Mouse (Mus musculus): Measurements from ENCODE around the gene Lmtk2. TPM values are rescaled to one million over a fixed set of nuclear protein-coding genes. Genes with fewer than 3 reads are reported as not detected.

Lmtk2 gene
- total and polyA plus RNA-seq, 2 experiments from 2014 or later = 7.4 to 63.9 TPM

DNA sequence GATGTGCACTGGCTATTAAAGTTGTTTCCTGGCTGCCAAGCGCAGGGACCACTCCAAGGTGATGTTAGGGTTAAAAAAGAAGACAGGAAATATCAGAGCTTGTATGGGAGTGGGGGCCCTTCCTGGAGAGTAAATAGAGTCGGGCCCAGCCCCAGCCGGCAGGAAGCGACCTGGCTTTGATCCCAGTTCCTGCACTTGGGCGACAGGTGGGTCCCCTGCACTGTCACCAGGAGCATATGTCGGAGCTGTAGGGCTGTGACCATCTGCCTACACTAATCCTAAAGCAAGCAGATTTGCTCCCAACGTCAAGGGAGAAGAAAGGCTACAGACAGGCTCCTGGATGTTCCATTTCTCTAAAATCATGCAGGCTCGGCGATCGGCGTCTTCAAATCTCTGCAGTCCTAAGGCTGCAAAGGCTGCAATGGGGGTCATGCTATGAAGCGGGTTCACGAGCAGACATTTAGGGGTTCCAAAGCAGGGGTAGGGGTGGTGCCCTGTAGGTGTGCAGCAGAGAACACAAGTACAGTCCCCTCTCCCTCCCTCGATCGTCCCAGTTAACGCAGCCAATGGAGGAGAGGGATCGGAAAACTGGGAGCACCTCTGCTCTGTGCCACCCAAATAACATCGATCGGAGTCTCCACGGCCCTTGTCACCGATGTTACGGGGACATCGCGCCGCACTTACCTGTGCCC is 122.7 kb downstream of the Lmtk2 start:
- Histone ChIP-seq H3K4me1 (ENCODE audit: insufficient read depth) (peaks cover 3% of the 10 kb centered on the region; the same call in 1 of the 2 replicates), H3K9me3 (ENCODE audit: low read length) (no peaks in the 10 kb centered on the region), H3K27ac (ENCODE audit: low read depth, low read length) (peak overlapping the region; percentile 80), H3K36me3 (ENCODE audit: insufficient read depth) (no peaks in the 10 kb centered on the region; the same call in 1 of the 2 replicates), H3K4me3 (ENCODE audit: low read depth, low read length) (peak overlapping the region; percentile 89), H3K27me3 (ENCODE audit: insufficient read depth, low read length) (no peaks in the 10 kb centered on the region), H3K4me2 (ENCODE audit: low read depth) (peak overlapping the region; percentile 82), H3K9ac (peak overlapping the region; percentile 74)
- 3% methylated on average over 25 of the region's 25 CpGs for WGBS
- no peak for DNase-seq
- peak; percentile 79 for ATAC-seq
- TF ChIP-seq CTCF (IDR thresholded peaks at IDR 0.05; ENCODE audit: low read depth) = no peak

DNA sequence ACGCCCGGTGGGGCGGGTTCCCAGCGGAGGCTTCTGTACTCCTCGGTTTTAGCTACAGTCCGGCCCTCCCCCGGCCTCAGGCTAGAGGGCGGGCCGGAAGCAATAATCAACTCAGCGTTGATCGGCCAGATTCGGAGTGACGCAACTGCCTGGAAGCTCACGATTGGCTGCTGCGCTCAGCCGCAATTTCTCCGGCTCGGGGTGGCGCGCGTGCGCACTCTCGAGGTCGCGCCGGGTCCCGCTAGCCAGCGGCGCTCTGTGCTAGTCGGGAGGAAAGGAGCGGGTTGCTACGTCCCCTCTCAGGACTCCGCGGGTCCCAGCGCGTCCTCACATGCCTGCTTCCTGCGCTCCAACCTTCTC is 123.2 kb downstream of the Lmtk2 start, which contains the start of gene Tecpr1:
Tecpr1 (minus strand) TSS at position 113 of the 360 bp plus-strand sequence.
- peak; percentile 96 for DNase-seq
- H3K27ac ChIP-seq (ENCODE audit: low read depth, low read length) = peak within 1 kb of the TSS; percentile 80
- H3K4me1 ChIP-seq (ENCODE audit: insufficient read depth) = peaks cover 3% of the 10 kb centered on the region; the same call in 1 of the 2 replicates
- H3K9me3 ChIP-seq (ENCODE audit: low read length) = no peaks in the 10 kb centered on the region
- no peaks in the 10 kb centered on the region; the same call in 1 of the 2 replicates for H3K36me3 ChIP-seq (ENCODE audit: insufficient read depth)
- peak within 1 kb of the TSS; percentile 74 for H3K9ac ChIP-seq
- WGBS = under 1% methylated on average over 37 of the region's 37 CpGs
- ATAC-seq = peak; percentile 98
- H3K4me3 ChIP-seq (ENCODE audit: low read depth, low read length) = peak within 1 kb of the TSS; percentile 89
- H3K4me2 ChIP-seq (ENCODE audit: low read depth) = peak within 1 kb of the TSS; percentile 82
- H3K27me3 ChIP-seq (ENCODE audit: insufficient read depth, low read length) = no peaks in the 10 kb centered on the region
- peak; percentile 34; the same call in 1 of the 2 replicates for TF ChIP-seq CTCF (IDR thresholded peaks at IDR 0.05; ENCODE audit: low read depth)

DNA sequence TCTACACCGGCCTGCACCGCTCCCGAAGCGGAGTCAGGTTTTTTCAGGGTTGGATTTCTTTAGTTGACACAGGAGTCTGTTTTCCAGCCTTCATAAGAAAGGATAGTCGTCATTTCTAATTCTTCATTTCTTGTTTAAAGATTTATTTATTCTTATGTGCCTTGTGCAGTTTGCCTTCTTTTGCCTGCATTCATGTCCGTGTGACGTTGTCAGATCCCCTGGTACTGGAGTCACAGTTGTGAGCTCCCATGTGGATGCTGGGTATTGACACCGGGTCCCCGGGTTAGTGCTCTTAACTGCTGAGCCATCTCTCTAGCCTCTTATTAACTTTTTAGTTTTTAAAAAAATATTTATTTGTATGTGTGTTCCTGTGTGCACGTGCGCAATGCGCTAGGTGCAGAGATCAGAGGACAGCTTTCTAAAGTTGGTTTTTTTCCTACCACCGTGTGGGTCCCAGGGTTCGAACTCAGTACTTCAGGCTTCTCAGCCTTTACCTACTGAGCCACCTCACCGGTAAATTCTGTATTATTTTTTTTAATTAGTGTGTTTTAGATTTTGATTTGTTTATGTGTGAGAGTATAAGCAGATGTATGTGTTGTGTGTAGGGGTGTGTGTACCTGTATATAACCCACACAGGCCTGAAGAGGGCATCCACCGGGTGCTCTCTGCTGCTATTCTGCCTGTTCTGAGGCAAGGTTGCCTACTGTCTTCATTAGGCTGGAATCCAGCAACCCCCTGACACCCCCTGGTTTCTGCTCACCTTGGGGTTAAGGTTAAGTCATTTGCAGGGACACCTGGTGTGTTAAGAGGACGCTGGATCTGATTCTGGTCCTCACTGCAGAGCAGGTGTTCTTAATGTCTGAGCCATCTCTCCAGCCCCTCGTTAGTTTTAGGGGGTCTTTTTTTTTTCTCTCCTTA is 123.9 kb downstream of the Lmtk2 start:
- peak overlapping the region; percentile 74 for H3K9ac ChIP-seq
- TF ChIP-seq CTCF (IDR thresholded peaks at IDR 0.05; ENCODE audit: low read depth) = no peak
- WGBS = 28% methylated on average over 18 of the region's 18 CpGs
- H3K9me3 ChIP-seq (ENCODE audit: low read length) = no peaks in the 10 kb centered on the region
- no peak for DNase-seq
- peak overlapping the region; percentile 80 for H3K27ac ChIP-seq (ENCODE audit: low read depth, low read length)
- peak; percentile 34; the same call in 1 of the 2 replicates for ATAC-seq
- peaks cover 3% of the 10 kb centered on the region; the same call in 1 of the 2 replicates for H3K4me1 ChIP-seq (ENCODE audit: insufficient read depth)
- H3K4me3 ChIP-seq (ENCODE audit: low read depth, low read length) = peak overlapping the region; percentile 89
- no peaks in the 10 kb centered on the region for H3K27me3 ChIP-seq (ENCODE audit: insufficient read depth, low read length)
- H3K4me2 ChIP-seq (ENCODE audit: low read depth) = peak overlapping the region; percentile 82
- H3K36me3 ChIP-seq (ENCODE audit: insufficient read depth) = no peaks in the 10 kb centered on the region

DNA sequence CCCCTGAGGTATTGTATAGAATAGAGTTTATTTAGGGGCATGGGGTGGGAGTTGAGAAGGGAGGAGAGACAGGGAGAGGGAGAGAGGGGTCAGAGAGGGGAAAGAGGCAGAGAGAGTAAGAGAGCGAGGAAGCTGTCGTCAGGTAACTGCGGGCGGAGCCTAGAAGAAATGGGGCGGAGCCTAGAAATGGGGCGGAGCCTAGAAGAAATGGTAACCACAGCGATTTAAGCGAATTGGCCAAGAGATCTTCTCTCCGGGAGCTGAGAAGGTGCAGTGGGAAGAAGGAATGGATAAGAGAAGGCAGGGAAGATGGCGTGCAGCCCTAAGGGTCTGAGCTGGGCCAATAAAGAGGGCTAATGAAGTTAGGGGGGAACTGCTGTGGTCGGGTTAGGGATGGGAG is 126.0 kb downstream of the Lmtk2 start:
- DNase-seq = no peak
- H3K4me2 ChIP-seq (ENCODE audit: low read depth) = no peak overlapping the region
- WGBS = 34% methylated on average over 11 of the region's 11 CpGs
- H3K4me1 ChIP-seq (ENCODE audit: insufficient read depth) = peaks cover 3% of the 10 kb centered on the region; the same call in 1 of the 2 replicates
- no peak for TF ChIP-seq CTCF (IDR thresholded peaks at IDR 0.05; ENCODE audit: low read depth)
- no peaks in the 10 kb centered on the region for H3K36me3 ChIP-seq (ENCODE audit: insufficient read depth)
- no peak overlapping the region for H3K4me3 ChIP-seq (ENCODE audit: low read depth, low read length)
- H3K9me3 ChIP-seq (ENCODE audit: low read length) = no peaks in the 10 kb centered on the region
- H3K9ac ChIP-seq = no peak overlapping the region
- H3K27me3 ChIP-seq (ENCODE audit: insufficient read depth, low read length) = no peaks in the 10 kb centered on the region
- H3K27ac ChIP-seq (ENCODE audit: low read depth, low read length) = no peak overlapping the region
- ATAC-seq = no peak

DNA sequence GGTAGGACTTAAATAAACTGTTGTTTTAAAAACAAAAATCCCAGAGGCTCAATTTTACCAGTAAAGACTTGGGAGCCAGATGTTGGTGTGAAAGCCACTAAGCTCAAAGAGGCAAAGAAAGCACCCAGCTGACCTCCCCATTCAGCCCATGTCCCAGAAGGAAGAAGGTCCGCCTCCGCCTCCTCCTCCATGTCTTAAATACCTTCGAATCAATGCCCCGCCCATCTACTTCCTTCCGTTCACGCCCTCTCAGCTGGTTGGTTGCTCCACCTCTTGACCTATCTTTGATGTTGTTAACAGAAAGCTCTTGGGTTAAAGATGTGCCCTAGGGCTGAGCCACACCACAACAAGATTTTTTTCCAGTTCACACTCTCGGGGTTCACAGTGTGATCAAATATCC is 130.0 kb downstream of the Lmtk2 start:
- no peak overlapping the region for H3K9ac ChIP-seq
- WGBS = 90% methylated on average over 7 of the region's 7 CpGs
- H3K4me2 ChIP-seq (ENCODE audit: low read depth) = no peak overlapping the region
- ATAC-seq (no peak), DNase-seq (no peak)
- H3K4me1 ChIP-seq (ENCODE audit: insufficient read depth) = no peaks in the 10 kb centered on the region
- no peak overlapping the region for H3K4me3 ChIP-seq (ENCODE audit: low read depth, low read length)
- H3K27ac ChIP-seq (ENCODE audit: low read depth, low read length) = no peak overlapping the region
- H3K27me3 ChIP-seq (ENCODE audit: insufficient read depth, low read length) = no peaks in the 10 kb centered on the region
- no peaks in the 10 kb centered on the region for H3K36me3 ChIP-seq (ENCODE audit: insufficient read depth)
- TF ChIP-seq CTCF (IDR thresholded peaks at IDR 0.05; ENCODE audit: low read depth) = no peak
- no peaks in the 10 kb centered on the region for H3K9me3 ChIP-seq (ENCODE audit: low read length)

DNA sequence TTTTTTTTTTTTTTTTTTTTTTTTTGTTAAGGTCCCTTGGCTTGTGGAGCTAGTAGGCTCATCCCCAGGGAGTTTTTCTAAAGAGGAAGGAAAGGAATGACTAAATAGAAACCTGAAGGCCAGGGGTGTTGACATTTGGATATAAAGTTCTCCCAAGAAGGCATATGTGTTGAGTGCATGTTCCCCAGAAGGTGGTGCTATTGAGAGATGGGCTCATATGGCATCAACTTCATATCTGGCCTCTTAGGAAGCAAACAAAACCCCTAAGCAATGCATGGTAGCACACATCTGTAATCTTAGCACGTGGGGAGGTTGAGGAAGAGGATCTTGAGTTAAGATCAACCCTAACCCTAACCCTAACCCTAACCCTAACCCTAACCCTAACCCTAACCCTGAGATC is 131.2 kb downstream of the Lmtk2 start:
- no peak overlapping the region for H3K4me3 ChIP-seq (ENCODE audit: low read depth, low read length)
- WGBS = 56% methylated on average over 1 of the region's 1 CpGs
- no peaks in the 10 kb centered on the region for H3K4me1 ChIP-seq (ENCODE audit: insufficient read depth)

More for the DNA sequence above, 131.2 kb downstream of the Lmtk2 start:
- H3K27ac ChIP-seq (ENCODE audit: low read depth, low read length) = no peak overlapping the region
- DNase-seq (no peak), ATAC-seq (no peak)
- H3K9ac ChIP-seq = no peak overlapping the region
- no peaks in the 10 kb centered on the region for H3K27me3 ChIP-seq (ENCODE audit: insufficient read depth, low read length)
- H3K9me3 ChIP-seq (ENCODE audit: low read length) = no peaks in the 10 kb centered on the region
- no peak overlapping the region for H3K4me2 ChIP-seq (ENCODE audit: low read depth)
- peak; percentile 41 for TF ChIP-seq CTCF (IDR thresholded peaks at IDR 0.05; ENCODE audit: low read depth)
- no peaks in the 10 kb centered on the region for H3K36me3 ChIP-seq (ENCODE audit: insufficient read depth)
